Mouse (Mus musculus): Measurements from ENCODE around the gene Zcchc7. TPM values are rescaled to one million over a fixed set of nuclear protein-coding genes. Genes with fewer than 3 reads are reported as not detected.

Zcchc7 gene
- polyA plus RNA-seq, 1 experiment = 5.3 TPM

GRCm38 (mm10) chr4:44776651-44777050 is 21.0 kb downstream of the Zcchc7 start:
- peaks cover 47% of the 10 kb centered on the region for H3K79me2 ChIP-seq (ENCODE audit: control insufficient read depth, insufficient read depth)
- H3K79me3 ChIP-seq (ENCODE audit: low read depth) = peaks cover 22% of the 10 kb centered on the region
- no peak overlapping the region for H3ac ChIP-seq (ENCODE audit: control insufficient read depth, insufficient read length, low read depth)
- TF ChIP-seq MYOG (IDR thresholded peaks at IDR 0.05; ENCODE audit: control insufficient read depth, extremely low read depth, insufficient read length) (no peak), MAX (IDR thresholded peaks at IDR 0.05) (no peak), FOSL1 (IDR thresholded peaks at IDR 0.05; ENCODE audit: insufficient read depth, low read length, poor library complexity, severe bottlenecking) (no peak), CEBPB (IDR thresholded peaks at IDR 0.05; ENCODE audit: low read depth) (no peak), CTCF (IDR thresholded peaks at IDR 0.05; ENCODE audit: control insufficient read depth, insufficient read depth, insufficient read length) (no peak), USF1 (IDR thresholded peaks at IDR 0.05; ENCODE audit: low read depth) (no peak), MYOD1 (IDR thresholded peaks at IDR 0.05; ENCODE audit: control insufficient read depth, insufficient read length, low read depth) (no peak)
- H3K36me3 ChIP-seq (ENCODE audit: control insufficient read depth, insufficient read depth) = peaks cover 4% of the 10 kb centered on the region
- H3K27me3 ChIP-seq (ENCODE audit: control insufficient read depth, insufficient read depth, insufficient read length) = no peaks in the 10 kb centered on the region
- H3K4me3 ChIP-seq (ENCODE audit: insufficient read depth, poor library complexity, severe bottlenecking) = no peak overlapping the region

GRCm38 (mm10) chr4:44777101-44777500 is 21.4 kb downstream of the Zcchc7 start:
- Histone ChIP-seq H3K79me3 (ENCODE audit: low read depth) (peaks cover 22% of the 10 kb centered on the region), H3K36me3 (ENCODE audit: control insufficient read depth, insufficient read depth) (peaks cover under 1% of the 10 kb centered on the region), H3ac (ENCODE audit: control insufficient read depth, insufficient read length, low read depth) (no peak overlapping the region), H3K4me3 (ENCODE audit: insufficient read depth, poor library complexity, severe bottlenecking) (no peak overlapping the region), H3K79me2 (ENCODE audit: control insufficient read depth, insufficient read depth) (peaks cover 42% of the 10 kb centered on the region), H3K27me3 (ENCODE audit: control insufficient read depth, insufficient read depth, insufficient read length) (no peaks in the 10 kb centered on the region)
- TF ChIP-seq MYOG (IDR thresholded peaks at IDR 0.05; ENCODE audit: control insufficient read depth, extremely low read depth, insufficient read length) (no peak), CEBPB (IDR thresholded peaks at IDR 0.05; ENCODE audit: low read depth) (no peak), CTCF (IDR thresholded peaks at IDR 0.05; ENCODE audit: control insufficient read depth, insufficient read depth, insufficient read length) (no peak), MAX (IDR thresholded peaks at IDR 0.05) (no peak), MYOD1 (IDR thresholded peaks at IDR 0.05; ENCODE audit: control insufficient read depth, insufficient read length, low read depth) (no peak), USF1 (IDR thresholded peaks at IDR 0.05; ENCODE audit: low read depth) (no peak), FOSL1 (IDR thresholded peaks at IDR 0.05; ENCODE audit: insufficient read depth, low read length, poor library complexity, severe bottlenecking) (no peak)

GRCm38 (mm10) chr4:44777711-44778110 is 22.0 kb downstream of the Zcchc7 start:
- no peak overlapping the region for H3K4me3 ChIP-seq (ENCODE audit: insufficient read depth, poor library complexity, severe bottlenecking)
- H3K79me2 ChIP-seq (ENCODE audit: control insufficient read depth, insufficient read depth) = peaks cover 40% of the 10 kb centered on the region
- no peaks in the 10 kb centered on the region for H3K27me3 ChIP-seq (ENCODE audit: control insufficient read depth, insufficient read depth, insufficient read length)
- no peak overlapping the region for H3ac ChIP-seq (ENCODE audit: control insufficient read depth, insufficient read length, low read depth)
- H3K36me3 ChIP-seq (ENCODE audit: control insufficient read depth, insufficient read depth) = no peaks in the 10 kb centered on the region
- TF ChIP-seq FOSL1 (IDR thresholded peaks at IDR 0.05; ENCODE audit: insufficient read depth, low read length, poor library complexity, severe bottlenecking) = no peak
- TF ChIP-seq CTCF (IDR thresholded peaks at IDR 0.05; ENCODE audit: control insufficient read depth, insufficient read depth, insufficient read length) = no peak
- TF ChIP-seq MYOD1 (IDR thresholded peaks at IDR 0.05; ENCODE audit: control insufficient read depth, insufficient read length, low read depth) = no peak
- no peak for TF ChIP-seq USF1 (IDR thresholded peaks at IDR 0.05; ENCODE audit: low read depth)
- no peak for TF ChIP-seq MYOG (IDR thresholded peaks at IDR 0.05; ENCODE audit: control insufficient read depth, extremely low read depth, insufficient read length)
- TF ChIP-seq MAX (IDR thresholded peaks at IDR 0.05) = no peak
- no peak for TF ChIP-seq CEBPB (IDR thresholded peaks at IDR 0.05; ENCODE audit: low read depth)
- H3K79me3 ChIP-seq (ENCODE audit: low read depth) = peaks cover 22% of the 10 kb centered on the region

- Histone ChIP-seq H3K79me3 (ENCODE audit: low read depth) (peaks cover 25% of the 10 kb centered on the region), H3K36me3 (ENCODE audit: control insufficient read depth, insufficient read depth) (no peaks in the 10 kb centered on the region), H3K4me3 (ENCODE audit: insufficient read depth, poor library complexity, severe bottlenecking) (no peak overlapping the region), H3ac (ENCODE audit: control insufficient read depth, insufficient read length, low read depth) (no peak overlapping the region), H3K27me3 (ENCODE audit: control insufficient read depth, insufficient read depth, insufficient read length) (no peaks in the 10 kb centered on the region), H3K79me2 (ENCODE audit: control insufficient read depth, insufficient read depth) (peaks cover 37% of the 10 kb centered on the region)
- TF ChIP-seq CEBPB (IDR thresholded peaks at IDR 0.05; ENCODE audit: low read depth) (no peak), MYOG (IDR thresholded peaks at IDR 0.05; ENCODE audit: control insufficient read depth, extremely low read depth, insufficient read length) (no peak), CTCF (IDR thresholded peaks at IDR 0.05; ENCODE audit: control insufficient read depth, insufficient read depth, insufficient read length) (no peak), USF1 (IDR thresholded peaks at IDR 0.05; ENCODE audit: low read depth) (no peak), MYOD1 (IDR thresholded peaks at IDR 0.05; ENCODE audit: control insufficient read depth, insufficient read length, low read depth) (no peak), MAX (IDR thresholded peaks at IDR 0.05) (no peak), FOSL1 (IDR thresholded peaks at IDR 0.05; ENCODE audit: insufficient read depth, low read length, poor library complexity, severe bottlenecking) (no peak)
Measured at GRCm38 (mm10) chr4:44778316-44778715, 22.6 kb downstream of the Zcchc7 start.

- Histone ChIP-seq H3K4me3 (ENCODE audit: insufficient read depth, poor library complexity, severe bottlenecking) (no peak overlapping the region), H3K79me3 (ENCODE audit: low read depth) (peaks cover 24% of the 10 kb centered on the region), H3ac (ENCODE audit: control insufficient read depth, insufficient read length, low read depth) (no peak overlapping the region), H3K79me2 (ENCODE audit: control insufficient read depth, insufficient read depth) (peaks cover 31% of the 10 kb centered on the region), H3K27me3 (ENCODE audit: control insufficient read depth, insufficient read depth, insufficient read length) (no peaks in the 10 kb centered on the region), H3K36me3 (ENCODE audit: control insufficient read depth, insufficient read depth) (no peaks in the 10 kb centered on the region)
- TF ChIP-seq USF1 (IDR thresholded peaks at IDR 0.05; ENCODE audit: low read depth) (no peak), CTCF (IDR thresholded peaks at IDR 0.05; ENCODE audit: control insufficient read depth, insufficient read depth, insufficient read length) (no peak)
Measured at GRCm38 (mm10) chr4:44780462-44781157, 24.9 kb downstream of the Zcchc7 start.

- Histone ChIP-seq H3K36me3 (ENCODE audit: control insufficient read depth, insufficient read depth) (no peaks in the 10 kb centered on the region), H3ac (ENCODE audit: control insufficient read depth, insufficient read length, low read depth) (no peak overlapping the region), H3K27me3 (ENCODE audit: control insufficient read depth, insufficient read depth, insufficient read length) (no peaks in the 10 kb centered on the region), H3K4me3 (ENCODE audit: insufficient read depth, poor library complexity, severe bottlenecking) (no peak overlapping the region), H3K79me2 (ENCODE audit: control insufficient read depth, insufficient read depth) (peaks cover 29% of the 10 kb centered on the region), H3K79me3 (ENCODE audit: low read depth) (peaks cover 23% of the 10 kb centered on the region)
- TF ChIP-seq MYOG (IDR thresholded peaks at IDR 0.05; ENCODE audit: control insufficient read depth, extremely low read depth, insufficient read length) (no peak), CTCF (IDR thresholded peaks at IDR 0.05; ENCODE audit: control insufficient read depth, insufficient read depth, insufficient read length) (no peak), MAX (IDR thresholded peaks at IDR 0.05) (no peak), MYOD1 (IDR thresholded peaks at IDR 0.05; ENCODE audit: control insufficient read depth, insufficient read length, low read depth) (no peak), CEBPB (IDR thresholded peaks at IDR 0.05; ENCODE audit: low read depth) (no peak), USF1 (IDR thresholded peaks at IDR 0.05; ENCODE audit: low read depth) (no peak), FOSL1 (IDR thresholded peaks at IDR 0.05; ENCODE audit: insufficient read depth, low read length, poor library complexity, severe bottlenecking) (no peak)
Measured at GRCm38 (mm10) chr4:44781494-44781893, 25.8 kb downstream of the Zcchc7 start.

All from C2C12 (cell line).